Mouse (Mus musculus) monocyte, adult 2 months (primary cell): ENCODE measurements around the gene Ubl3.

ENCODE experiments used
- DNase-seq, 2 experiments: peaks; one replicate each; pipeline ENCODE4 v3.0.0; 2022; ENCODE audit warnings: low spot score in 2 of 2, low read depth in 1 of 2

Gene Ubl3

DNA sequence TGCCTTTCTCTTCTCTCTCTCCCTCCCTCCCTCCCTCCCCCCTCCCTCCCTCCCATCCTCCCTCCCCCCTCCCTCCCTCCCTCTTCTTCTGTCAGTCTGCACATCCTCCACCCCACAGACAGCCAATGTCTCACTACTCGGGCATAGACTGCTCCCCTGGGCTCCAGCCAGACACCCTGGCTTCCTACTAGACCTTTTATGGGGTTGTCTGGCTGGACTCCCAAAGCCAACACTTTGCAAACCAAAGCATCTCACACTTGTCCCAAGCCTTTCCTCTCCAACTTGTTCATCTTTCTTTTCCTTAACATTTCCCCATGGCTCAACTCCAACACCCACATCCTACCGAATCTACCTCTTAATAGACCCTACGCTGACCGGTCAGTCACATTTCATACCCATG, 10.7 kb upstream of the Ubl3 start:
- DNase-seq = no peak

DNA sequence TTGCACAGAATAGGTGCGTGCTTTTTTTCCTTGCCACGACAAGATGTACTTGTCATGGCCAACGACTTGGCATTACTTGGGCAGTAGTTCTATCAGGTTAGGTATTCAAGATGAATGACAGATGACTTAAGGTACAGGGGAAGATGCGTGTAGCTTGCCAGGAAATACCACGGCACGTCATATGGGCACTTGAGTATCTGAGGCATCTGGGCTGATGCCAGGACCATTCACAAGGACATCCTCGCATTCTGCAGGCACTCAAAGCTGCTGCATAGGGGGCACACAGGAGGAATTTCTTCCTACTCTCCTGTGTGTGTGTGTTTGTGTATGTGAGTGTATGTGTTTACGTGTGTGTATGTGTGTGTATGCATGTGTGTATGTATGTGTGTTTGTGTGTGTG, 9.6 kb upstream of the Ubl3 start:
- DNase-seq = no peak

DNA sequence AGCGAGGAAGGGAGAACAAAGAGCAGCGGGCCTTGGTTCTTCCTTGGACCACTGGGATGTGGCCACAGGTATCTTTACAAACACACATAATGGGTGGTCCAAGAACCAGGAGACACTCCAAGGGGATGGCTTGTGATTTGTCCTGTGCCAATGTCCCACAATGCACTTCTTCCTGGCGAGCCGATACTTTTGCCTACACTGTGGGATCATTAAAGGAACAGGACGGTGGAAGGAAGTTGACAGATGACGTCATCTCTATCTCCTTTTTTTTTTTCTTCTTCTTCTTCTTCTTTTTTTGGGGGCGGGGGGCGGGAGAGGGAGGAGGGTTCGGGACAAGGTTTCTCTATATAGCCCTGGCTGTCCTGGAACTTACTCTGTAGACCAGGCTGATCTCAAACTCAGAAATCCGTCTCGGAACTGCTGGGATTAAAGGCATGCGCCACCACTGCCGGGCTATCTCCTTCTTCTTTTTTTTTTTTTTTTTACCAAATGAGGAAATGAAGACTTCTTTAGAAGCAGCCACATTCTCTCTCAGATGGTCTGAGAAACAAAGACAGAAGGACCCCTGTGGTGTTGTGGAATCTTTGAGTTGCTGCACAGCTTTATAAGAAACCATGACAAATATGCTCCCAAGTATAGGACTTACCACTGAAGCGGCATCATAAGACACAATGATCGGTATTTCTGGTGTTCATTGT, 6.8 kb upstream of the Ubl3 start:
- no peak for DNase-seq

DNA sequence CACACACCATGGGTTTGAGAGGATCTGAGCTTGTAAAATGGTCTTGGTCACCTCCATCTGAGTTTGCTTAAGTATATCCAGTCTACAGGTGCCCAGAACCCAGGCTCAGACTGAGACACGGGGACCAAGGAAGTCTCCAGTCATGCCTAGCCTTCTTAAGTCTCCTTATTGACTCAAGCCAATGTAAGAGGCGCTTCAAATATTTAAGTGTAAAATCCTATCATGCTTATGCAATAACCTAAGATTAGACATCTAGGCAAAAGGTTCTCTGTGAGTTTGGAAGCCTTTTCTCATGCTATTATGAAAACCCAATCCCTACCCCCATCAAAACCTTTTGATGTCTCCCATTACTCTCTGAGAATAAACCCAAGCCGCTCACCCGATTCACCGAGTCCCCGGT, 5.9 kb upstream of the Ubl3 start:
- DNase-seq = no peak

DNA sequence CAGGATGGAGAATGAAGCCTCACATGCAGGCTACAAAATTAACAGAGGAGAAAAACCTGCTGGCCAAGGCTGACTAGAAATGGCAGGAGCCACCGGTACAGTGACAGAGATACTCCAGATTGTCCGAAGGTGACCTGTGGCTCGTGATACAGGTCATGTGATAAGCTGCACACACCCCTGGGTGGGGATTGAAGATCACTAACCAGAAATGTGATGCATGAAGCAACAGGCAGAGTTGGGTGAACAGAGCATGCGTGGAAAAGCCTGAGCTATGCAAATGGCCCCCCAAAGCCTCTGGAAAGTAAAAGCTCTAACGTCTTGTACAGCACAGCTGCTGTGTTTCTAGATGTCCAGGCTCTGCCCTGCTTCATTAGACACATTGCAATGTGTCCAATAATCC, 3.9 kb upstream of the Ubl3 start:
- DNase-seq = no peak

DNA sequence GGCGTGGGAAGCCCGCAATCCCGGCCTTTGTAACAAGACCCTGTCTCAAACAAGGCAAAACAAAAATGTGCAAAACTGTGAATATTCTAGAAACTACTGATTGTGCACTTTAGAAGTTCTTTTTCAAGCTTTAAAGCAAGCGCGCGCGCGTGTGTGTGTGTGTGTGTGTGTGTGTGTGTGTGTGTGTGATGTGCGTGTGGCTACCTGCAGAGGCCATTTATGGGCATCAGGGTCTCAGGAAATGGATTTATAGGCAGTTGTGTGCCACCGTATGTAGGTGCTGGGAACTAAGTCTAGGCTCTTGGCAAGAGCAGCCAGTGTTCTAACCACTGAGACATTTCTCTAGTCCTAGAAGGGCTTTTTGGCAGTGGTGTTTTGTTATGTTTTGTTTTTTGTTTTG, 2.6 kb upstream of the Ubl3 start:
- no peak for DNase-seq

DNA sequence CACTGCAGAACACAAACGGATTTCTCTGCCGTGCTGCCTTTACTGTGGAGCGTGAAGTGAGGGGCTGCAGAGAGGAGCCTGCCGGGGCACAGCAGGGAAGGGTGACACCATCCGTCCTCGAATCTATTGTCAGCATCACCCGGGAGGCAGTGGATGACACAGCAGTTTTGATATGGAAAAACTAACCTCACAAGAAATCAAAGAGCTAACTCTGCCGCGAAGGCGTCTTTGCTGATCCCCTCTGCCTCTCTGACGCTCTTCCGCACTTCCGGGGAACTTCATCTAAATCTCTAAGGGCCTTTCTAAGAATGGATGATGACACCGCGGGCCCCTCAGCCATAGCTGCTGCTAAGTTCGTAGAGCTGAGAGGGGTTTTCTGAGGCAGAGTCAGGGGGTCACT, 2.1 kb upstream of the Ubl3 start:
- DNase-seq = no peak

DNA sequence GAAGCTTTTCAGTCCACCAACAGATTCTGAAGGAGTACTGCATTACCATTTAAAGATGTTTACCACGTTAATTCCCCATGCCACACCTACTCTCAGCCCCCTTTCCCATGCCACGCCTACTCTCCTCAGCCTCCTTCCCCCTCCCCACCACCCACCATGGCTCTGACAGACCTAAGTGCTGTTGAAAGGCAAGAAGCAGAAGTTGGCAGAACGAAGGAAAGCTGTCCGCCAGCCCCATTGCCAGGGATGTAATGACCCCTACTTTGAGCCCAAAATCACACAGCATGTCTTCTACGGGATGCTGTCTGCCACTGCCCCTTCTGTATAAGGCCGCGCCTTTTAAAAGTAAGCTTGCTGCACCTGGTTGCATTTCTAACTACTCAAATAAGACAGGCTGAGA, 1.7 kb upstream of the Ubl3 start:
- DNase-seq = no peak

DNA sequence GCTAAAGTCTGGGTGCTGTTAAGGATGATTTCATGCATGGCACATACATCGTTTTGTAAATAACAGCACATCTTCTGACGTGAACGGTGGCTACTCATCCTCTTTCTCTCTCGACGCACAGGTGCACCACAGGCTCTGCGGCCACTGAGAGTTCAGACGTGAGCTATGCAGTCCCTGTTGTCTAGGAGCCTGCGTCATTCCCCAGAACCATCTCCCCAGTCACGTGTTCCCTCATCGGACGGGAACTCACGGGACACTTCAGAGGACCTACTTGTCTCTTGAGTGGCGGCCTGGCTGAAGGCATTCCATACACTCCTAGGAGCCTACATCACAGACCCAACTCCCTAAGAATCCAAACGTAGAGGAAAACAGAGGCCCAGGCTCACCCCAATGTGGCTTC, 1.1 kb upstream of the Ubl3 start:
- DNase-seq = no peak

DNA sequence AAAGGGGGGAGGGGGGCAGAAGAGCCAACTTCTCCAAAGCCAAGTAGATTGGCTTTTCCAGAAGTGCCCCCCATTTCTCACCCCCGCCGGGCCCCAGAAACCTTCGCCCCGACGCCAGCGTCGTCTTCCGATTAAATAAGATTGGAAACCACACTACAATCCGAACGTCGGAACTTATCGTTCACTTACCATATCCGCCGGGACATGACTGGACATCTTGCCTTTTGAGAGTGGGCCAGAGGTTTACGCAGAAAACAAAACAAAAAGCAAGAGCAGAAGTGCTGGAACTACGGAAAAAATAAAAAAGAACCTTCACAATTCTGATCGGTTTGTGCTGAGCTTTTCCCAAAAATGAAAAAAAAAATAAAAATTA, 839 bp downstream of the Ubl3 start:
- peak in 1 of 2 experiments; percentile 37 for DNase-seq

DNA sequence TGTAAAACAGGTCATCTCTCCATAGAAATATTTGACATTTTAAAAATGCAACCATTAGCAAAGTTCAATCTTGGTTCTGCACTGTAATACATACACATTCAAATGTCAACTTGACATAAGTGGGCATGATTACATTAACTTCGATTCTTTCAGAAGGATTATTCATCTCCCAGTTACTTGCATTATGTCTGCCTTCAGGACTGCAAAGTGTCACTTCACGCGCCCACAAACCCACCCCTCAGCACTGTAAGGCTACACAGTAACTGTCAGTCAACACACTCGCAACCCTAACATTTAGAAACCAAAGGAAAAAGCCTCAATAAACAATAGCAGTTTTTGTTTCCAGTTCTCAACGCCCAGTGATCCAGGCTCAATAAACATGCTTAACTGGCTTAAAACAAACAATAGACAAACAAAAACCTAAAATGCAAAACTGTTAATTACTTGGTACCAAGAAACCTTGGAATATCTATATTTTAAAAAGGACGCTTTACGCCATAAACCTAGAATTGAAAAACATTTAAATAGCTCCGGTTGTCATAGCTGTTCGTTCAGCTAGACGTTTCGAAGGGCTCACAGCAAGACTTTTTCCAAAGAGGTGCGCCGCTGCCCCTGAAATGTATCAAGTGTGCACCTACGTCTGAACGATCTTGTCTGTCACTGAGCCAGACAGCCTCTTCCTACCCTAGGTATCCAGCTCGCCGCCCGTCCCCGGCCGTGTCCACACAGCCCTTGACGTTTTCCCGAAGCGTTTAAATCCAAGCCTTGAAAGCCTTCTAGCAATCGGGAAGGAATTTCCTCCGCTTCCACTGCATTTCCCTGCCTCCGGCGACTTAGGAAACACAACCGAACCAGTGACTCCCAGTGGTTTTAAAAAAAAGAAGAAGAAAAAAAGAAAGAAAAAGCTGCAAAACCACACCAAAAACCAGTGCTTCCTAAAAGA, 1.5 kb downstream of the Ubl3 start:
- peak in 1 of 2 experiments; percentile 27 for DNase-seq

DNA sequence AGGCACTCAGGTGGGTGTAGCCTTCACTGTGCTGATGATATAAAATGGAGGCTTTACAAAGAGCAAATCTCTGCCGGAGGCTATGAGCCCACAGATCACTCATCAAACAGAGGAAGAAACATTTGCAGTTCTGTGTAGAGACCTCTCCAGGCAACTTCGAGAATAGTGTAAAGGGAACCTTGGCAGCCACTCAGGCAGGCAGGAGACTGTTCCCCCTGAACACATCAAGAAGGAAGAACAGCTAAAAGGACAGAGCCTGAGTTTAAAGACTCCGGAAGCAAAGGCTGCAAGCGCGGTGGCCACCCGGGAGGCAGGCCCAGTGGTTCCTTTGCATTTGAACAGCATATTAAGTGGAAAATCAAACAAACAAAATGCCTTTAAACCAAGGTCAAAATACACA, 2.2 kb downstream of the Ubl3 start:
- DNase-seq = peak in 1 of 2 experiments; percentile 29

DNA sequence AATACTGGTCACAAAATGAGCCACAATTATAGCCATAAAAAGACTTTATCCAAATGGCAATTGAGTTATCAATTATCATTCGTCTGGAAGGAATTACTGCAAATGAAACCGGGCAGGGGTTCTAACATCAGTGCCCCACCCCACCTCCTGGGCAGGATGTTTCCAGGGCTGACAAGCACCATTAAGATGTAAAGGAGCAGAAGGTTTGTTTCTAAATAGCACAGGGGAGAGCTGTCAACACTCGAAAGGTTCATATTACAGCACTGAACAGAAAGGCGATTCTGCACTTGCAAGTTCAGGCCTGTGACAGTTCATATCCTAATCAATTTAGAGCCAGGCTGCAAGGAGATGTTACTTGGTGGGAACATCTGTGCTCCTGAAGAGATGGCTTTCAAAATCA, 3.3 kb downstream of the Ubl3 start:
- no peak for DNase-seq

DNA sequence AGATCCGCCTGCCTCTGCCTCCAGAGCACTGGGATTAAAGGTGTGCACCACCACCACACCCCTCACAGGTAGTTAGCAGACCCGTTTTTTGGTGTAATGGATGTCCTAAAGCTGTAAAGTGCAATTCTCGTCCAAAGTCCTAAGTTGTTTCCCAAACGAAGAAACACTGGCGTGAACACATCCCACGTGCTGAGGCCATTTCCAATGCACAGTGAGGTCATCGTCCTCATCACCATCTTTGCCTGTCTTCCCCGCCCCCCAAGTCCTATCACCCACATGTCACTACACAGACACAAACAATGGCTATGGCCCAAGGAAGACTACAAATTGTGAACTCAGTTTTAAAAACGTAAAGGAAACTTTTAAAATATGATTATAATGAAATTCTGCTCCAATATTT, 4.0 kb downstream of the Ubl3 start:
- DNase-seq = no peak

DNA sequence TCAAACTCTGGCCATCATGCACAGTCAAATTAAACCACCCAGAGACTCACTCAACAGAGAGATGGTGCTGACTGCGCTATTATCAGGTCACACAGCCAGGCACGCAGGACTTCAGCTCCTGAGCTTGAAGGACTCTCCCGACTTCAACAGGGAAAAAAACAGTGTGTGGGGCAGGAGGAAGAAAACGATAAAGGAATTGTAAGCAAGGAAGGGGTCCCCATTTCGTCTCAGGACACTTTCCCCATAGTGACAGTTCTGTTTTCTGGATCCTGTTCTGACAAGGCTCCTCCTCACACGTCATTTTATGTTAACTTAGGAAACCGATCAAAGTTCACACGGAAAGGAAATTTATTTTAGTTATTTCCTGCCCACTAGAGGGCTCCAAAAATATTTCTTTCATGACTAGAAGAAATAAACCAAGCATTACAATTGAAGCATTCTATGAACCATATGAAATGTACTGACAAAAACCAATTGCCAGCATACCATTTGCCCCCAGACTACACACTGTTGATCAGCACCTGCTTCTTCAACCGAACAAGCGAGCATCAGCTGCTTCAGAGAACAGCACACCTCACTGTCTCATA, 4.6 kb downstream of the Ubl3 start:
- no peak for DNase-seq

DNA sequence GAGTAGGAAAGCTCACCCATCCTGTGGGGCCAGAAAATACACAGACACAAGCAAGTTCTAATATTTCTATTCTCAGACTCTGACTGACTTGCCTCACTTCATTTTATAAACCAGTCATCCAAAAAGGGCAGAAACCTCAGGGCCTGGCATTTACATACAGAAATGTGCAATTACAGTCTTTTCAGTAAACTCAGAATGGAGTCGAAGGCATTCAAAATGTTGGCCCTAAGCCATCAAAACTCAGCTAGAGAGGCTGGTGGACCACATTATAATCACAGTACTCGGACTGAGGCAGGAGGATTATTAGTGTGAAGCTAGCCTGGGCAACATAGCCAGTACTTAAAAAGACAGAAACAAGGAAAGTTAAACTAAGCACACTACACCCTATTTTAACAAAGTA, 5.6 kb downstream of the Ubl3 start:
- no peak for DNase-seq

DNA sequence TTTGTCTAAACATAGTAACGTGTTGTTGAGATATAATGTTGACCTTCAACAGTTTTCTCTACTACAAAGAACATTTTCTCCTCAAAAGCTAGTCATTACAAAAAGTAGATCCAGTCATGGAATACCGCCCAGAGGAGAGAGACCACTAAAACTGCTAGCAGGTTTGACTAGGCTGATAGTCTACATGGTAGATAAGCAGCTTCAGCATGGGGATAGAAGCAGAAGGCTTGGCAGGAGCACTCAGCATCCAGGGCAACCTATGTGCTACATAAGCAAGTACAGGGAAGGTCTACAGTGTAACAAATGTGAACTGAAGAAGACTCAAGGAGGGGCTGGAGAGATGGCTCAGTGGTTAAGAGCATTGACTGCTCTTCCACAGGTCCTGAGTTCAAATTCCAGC, 7.9 kb downstream of the Ubl3 start:
- DNase-seq = no peak

DNA sequence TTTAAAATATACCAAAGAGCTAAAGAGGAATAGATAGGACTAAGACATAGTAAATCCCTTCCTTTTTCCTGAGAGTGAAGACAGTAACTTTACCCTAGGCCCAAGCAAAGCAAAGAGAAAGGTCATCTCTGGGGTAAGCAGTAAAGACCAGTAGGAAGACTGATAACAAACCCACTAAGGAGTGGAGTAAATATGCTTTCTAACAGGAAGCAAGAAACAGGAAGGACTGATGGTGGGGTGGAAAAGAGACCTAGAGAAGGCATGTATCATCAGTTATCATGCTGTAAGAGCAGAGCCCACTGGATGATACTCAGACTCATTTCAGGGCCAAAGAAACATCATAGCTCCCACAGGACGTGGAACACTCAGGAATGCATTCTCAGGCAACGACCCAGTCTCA, 10.4 kb downstream of the Ubl3 start:
- DNase-seq = no peak

DNA sequence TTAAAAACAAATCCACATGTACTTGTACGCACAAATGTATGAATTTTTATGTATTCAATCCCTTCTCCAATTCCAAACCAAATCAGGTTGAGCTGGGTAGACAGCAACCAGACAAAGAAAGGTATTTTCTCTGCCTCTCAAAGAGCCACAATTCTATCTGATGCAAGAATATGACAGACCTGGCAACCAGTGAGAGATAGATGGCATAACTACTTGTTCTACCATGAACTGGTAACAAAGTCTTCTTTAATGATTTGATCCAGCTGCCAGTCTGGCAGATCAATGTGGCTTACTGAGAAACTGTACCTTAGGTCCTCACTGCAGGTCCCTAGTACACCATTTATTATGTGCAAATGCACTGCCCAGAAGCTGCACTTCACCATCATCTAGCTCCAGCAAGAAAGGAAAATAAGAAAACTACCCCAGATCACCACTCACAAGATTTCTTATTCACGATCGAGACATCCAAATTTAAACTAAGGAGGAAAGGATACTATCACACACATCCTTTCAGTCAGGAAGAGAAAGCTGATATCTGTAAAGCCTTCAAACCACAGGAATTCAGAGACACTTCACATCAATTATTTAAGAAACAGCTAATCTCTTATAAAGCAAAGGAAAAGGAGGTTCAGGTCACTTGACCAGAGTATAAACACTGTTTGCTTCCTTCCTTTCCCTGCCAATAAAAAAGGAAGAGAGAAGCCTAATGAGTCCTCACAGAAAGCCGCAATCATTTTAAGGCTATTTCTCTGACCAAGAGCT, 16.7 kb downstream of the Ubl3 start:
- DNase-seq = no peak

DNA sequence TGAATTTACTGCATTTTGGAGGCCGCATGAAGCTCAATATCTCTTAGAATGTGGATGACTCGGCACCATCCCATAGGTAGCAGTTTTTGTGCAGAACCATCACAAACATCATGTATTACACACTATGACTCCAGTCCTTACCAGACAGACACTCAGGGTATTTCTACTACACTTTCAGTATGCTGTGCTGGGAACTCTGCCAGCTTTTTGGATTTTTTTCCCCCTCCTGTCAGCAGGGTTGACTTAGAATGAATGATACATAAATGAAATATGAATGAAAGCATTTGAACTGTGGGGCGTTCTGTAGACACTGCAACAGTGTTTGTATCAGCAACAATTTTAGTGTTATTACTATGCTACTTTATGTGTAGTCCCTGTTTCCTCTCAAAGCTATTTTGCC, 17.9 kb downstream of the Ubl3 start:
- no peak for DNase-seq

DNA sequence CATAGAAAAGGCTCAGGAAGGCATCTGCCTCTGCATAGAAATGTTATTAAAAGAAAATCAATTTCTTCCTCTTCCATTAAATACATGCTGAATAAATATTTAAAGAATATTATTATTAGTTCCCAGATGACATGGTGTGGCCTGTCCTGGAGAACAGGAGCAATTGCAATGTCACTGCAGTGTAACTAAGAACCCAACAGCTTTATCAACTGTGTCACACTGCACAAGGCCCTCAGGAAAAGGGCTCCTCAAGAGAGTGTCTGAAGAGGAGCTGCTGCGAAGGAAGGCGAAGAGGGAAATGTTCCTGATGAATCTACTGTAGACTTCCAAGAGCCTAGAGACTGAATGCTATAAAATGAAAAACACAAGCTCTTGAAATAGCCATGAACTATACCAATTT, 18.7 kb downstream of the Ubl3 start:
- no peak for DNase-seq

DNA sequence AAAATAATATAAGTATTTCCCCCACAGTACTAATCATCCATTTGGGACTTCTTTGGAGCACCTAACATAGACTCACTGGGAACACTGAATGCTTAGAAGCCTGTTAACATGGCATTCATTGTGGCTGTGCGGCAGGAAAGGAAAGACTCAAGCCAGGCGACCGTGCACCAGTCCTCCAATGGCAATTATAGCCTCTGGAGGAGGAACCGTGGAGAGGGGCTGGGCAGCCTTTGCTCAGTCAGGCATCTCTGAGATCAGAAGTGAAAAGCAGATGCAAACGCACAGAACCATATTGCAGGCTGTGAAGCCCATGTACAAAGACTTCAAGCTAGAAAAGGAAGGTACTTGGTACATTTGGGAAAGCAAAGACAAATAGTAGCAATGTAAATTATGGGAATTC, 20.4 kb downstream of the Ubl3 start:
- no peak for DNase-seq
